Mouse (Mus musculus) gastrocnemius, postnatal 25 days (tissue): ENCODE data around the gene Ankrd22. TPM values are rescaled to one million over a fixed set of nuclear protein-coding genes. Genes with fewer than 3 reads are reported as not detected.

Experiments
- DNase-seq: peaks from one replicate; pipeline ENCODE4 v3.0.0; 2022
- total RNA-seq, 2 experiments: library from RNA; stranded (reverse); gene quantifications; 1 replicate in 1 of 2; 2 replicates in 1 of 2; pipeline ENCODE4 v1.2.3; 2021

Ankrd22 gene
- total RNA-seq, 2 experiments from 2014 or later: not detected

- no peak for DNase-seq
Measured at GRCm38 (mm10) chr19:34089011-34089680, 76.7 kb downstream of the Ankrd22 start.

GRCm38 (mm10) chr19:34078130-34078529 is 87.7 kb downstream of the Ankrd22 start:
- DNase-seq: no peak

GRCm38 (mm10) chr19:34074239-34074638 is 91.6 kb downstream of the Ankrd22 start:
- DNase-seq: no peak

Other genes with a start within 250 kb of the Ankrd22 start
- not detected for gene Lipf, start 204.9 kb downstream of the Ankrd22 start, total RNA-seq
- gene Lipk, start 157.8 kb downstream of the Ankrd22 start, total RNA-seq: not detected
- not detected for gene Lipn, start 98.7 kb downstream of the Ankrd22 start, total RNA-seq
- not detected for gene Lipm, start 65.1 kb downstream of the Ankrd22 start, total RNA-seq
- 1 to 10 TPM in 1 of 2 experiments, under 1 TPM in 1; 0.61 to 1.2 TPM for gene Stambpl1, start 26.2 kb upstream of the Ankrd22 start, total RNA-seq
- gene Acta2, start 89.5 kb upstream of the Ankrd22 start, total RNA-seq: 100 to 1,000 TPM in 1 of 2 experiments, 10 to 100 TPM in 1; 66.9 to 129 TPM
- 1 to 10 TPM; 3.7 to 5.5 TPM for gene Fas, start 124.6 kb upstream of the Ankrd22 start, total RNA-seq